Mouse (Mus musculus): Measurements from ENCODE around the gene Cebpz. TPM values are rescaled to one million over a fixed set of nuclear protein-coding genes. Genes with fewer than 3 reads are reported as not detected.

Cebpz gene
- 132 TPM for polyA plus RNA-seq (2017; shearing (Covaris generic))

GRCm38 (mm10) chr17:78936466-78937228 is at the start of gene Cebpz, which contains the start of gene Ndufaf7:
Gene Cebpz (minus strand): TSS chr17:78937066.
Gene Ndufaf7 (plus strand): TSS chr17:78937136.

DNA sequence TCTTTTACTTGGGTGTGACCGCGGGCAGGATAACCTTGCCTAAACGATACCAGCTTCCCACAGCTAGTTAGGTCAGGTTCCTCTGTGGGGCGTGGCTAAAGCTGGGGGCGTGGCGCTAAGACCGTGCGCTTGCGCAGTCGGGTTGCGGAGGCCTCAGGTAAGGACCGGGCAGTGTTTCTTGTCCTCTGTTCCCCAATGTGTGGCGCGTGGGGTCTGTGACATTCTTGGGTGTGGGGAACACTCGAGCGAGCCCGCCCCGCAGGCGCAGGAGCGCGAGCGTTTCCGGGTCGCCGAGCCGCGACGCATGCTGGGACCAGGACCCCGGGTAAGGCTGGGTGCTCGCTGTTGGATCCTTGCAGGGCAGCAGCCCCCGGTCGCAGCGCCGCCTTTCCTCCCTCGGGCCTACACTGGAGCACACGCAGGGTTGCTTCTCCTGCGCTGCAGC is 20.5 kb downstream of the Cebpz start, which contains the start of gene Cebpzos:
Cebpzos (plus strand) TSS at position 132 of the 445 bp plus-strand sequence.

DNA sequence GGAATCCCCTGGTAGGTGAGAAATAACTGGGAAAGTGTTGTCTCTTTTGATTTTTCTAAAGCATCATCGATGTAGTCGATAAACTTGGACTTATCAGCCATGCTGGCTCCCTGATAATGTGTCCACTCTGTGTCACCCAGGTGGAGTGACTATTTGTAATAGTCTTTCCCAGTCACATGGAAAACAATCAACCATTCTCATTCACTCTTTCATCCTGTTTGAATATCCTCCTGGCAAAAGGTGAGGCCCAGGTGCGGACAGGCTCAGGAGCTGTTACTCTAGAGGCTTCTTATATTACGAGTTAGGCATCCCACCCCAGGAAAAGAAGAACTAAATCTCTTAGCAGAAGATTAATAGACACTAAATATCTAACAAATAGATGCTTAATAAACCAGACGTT is 30.0 kb downstream of the Cebpz start, which contains the start of gene Sult6b1:
Sult6b1 (minus strand) TSS at position 101 of the 400 bp plus-strand sequence.

GRCm38 (mm10) chr17:78882401-78883112 is 54.3 kb downstream of the Cebpz start, which contains the start of gene Eif2ak2:
Gene Eif2ak2 (minus strand): TSS chr17:78882573.

Other genes with a start within 250 kb of the Cebpz start
- gene Strn, start 199.9 kb downstream of the Cebpz start, polyA plus RNA-seq (2017; shearing (Covaris generic)) = 6.8 TPM
- 32.5 TPM for gene Heatr5b, start 101.7 kb downstream of the Cebpz start, polyA plus RNA-seq (2017; shearing (Covaris generic))
- 102 TPM for gene Gpatch11, start 101.5 kb downstream of the Cebpz start, polyA plus RNA-seq (2017; shearing (Covaris generic))
- gene Eif2ak2, start 54.5 kb downstream of the Cebpz start, polyA plus RNA-seq (2017; shearing (Covaris generic)) = 28.4 TPM
- 0.40 TPM for gene Sult6b1, start 30.1 kb downstream of the Cebpz start, polyA plus RNA-seq (2017; shearing (Covaris generic))
- 67.2 TPM for gene Cebpzos, start 20.6 kb downstream of the Cebpz start, polyA plus RNA-seq (2017; shearing (Covaris generic))
- gene Ndufaf7, start 70 bp upstream of the Cebpz start, polyA plus RNA-seq (2017; shearing (Covaris generic)) = 50.1 TPM
- gene Prkd3, start 83.8 kb upstream of the Cebpz start, polyA plus RNA-seq (2017; shearing (Covaris generic)) = 19.8 TPM
- gene Qpct, start 114.8 kb upstream of the Cebpz start, polyA plus RNA-seq (2017; shearing (Covaris generic)) = 2.4 TPM

All from CD4-positive, CD25-positive, alpha-beta regulatory T cell, adult 9 weeks (primary cell).